Mouse (Mus musculus) forebrain, embryonic 13.5 days (tissue): ENCODE measurements around the gene Acsm4. TPM values are rescaled to one million over a fixed set of nuclear protein-coding genes. Genes with fewer than 3 reads are reported as not detected.
A peak's percentile ranks its signal among the peaks of the same experiment; 100 is the strongest.
"Not testable (repeated sequence)": the region's sequence is repeated elsewhere in the genome, so short reads cannot be mapped to it uniquely, and the experiment has no call there.

Source experiments
- ATAC-seq: fragments of 200-750 bp; cut with Nextera tagmentation; 2 replicates; pipeline ENCODE4 v1.8.0; 2017
- H3K27ac ChIP-seq: fragments of 300-500 bp; sonication (generic); 2 replicates; pipeline ENCODE4 v1.5.1; 2015; ENCODE audit warnings: inconsistent platforms, mild to moderate bottlenecking, moderate library complexity
- H3K27me3 ChIP-seq: fragments of 300-500 bp; sonication (generic); 2 replicates; pipeline ENCODE4 v1.6.1; 2015; ENCODE audit warnings: mild to moderate bottlenecking, inconsistent platforms
- H3K36me3 ChIP-seq: fragments of 300-500 bp; sonication (generic); 2 replicates; pipeline ENCODE4 v1.6.1; 2015; ENCODE audit warnings: mild to moderate bottlenecking, inconsistent platforms; ENCODE audit not compliant: poor library complexity, severe bottlenecking
- H3K4me1 ChIP-seq: fragments of 300-500 bp; sonication (generic); 2 replicates; pipeline ENCODE4 v1.6.1; 2015; ENCODE audit warnings: inconsistent platforms
- H3K4me2 ChIP-seq: fragments of 300-500 bp; sonication (generic); 2 replicates; pipeline ENCODE4 v1.6.1; 2015; ENCODE audit warnings: inconsistent platforms, mild to moderate bottlenecking, moderate library complexity
- H3K4me3 ChIP-seq: fragments of 300-500 bp; sonication (generic); 2 replicates; pipeline ENCODE4 v1.5.1; 2015; ENCODE audit warnings: mild to moderate bottlenecking, inconsistent platforms
- H3K9ac ChIP-seq: fragments of 300-500 bp; sonication (generic); 2 replicates; pipeline ENCODE4 v1.6.1; 2015; ENCODE audit warnings: mild to moderate bottlenecking, inconsistent platforms
- H3K9me3 ChIP-seq: fragments of 300-500 bp; sonication (generic); replicated peaks from 2 replicates; pipeline ENCODE4 v1.6.1; 2016; ENCODE audit warnings: inconsistent platforms
- WGBS: fragments of 180-500 bp; shearing (Covaris S2); methylation state at CpG from one replicate; pipeline ENCODE4 v1.1.7; 2015; 5-methylcytosine and 5-hydroxymethylcytosine counted together
- polyA plus RNA-seq: library from polyadenylated mRNA; unstranded; fragments of >200 nt; fragmentation: Nextera tagmentation; extraction: Ambion mirVana; gene quantifications from 2 replicates; pipeline ENCODE4 v1.2.1, GENCODE M21; 2015

The Acsm4 gene
- polyA plus RNA-seq, 1 experiment from 2014 or later = not detected

- Histone ChIP-seq H3K9ac (no peak overlapping the region), H3K27me3 (peaks cover 4% of the 10 kb centered on the region; the same call in 1 of the 2 replicates), H3K9me3 (no peaks in the 10 kb centered on the region), H3K27ac (no peak overlapping the region), H3K4me1 (no peaks in the 10 kb centered on the region), H3K36me3 (no peaks in the 10 kb centered on the region), H3K4me2 (no peak overlapping the region), H3K4me3 (no peak overlapping the region)
- WGBS = 94% methylated on average over 2 of the region's 2 CpGs
- ATAC-seq = no peak
Measured at GRCm38 (mm10) chr7:119727621-119728020, 37.8 kb downstream of the Acsm4 start.

DNA sequence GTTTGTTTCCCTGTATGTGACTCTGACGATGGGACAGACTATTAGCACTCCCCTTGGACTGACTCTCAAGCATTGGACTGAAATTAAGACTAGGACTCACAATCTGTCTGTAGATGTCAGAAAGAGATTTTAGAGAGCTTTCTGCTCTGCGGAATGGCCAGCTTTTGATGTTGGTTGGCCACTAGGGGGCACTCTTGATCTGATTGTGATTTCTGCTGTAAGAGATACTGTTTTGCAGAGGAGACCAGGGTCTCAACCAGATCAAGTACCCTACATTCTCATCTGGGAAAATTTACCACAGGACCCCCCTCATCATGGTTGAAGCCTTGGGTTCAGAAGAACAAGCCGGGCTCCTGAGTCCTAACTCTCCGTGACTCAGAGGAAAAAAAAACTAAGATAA, 41.4 kb downstream of the Acsm4 start:
- not testable (repeated sequence) for H3K4me1 ChIP-seq, H3K27me3 ChIP-seq, H3K4me2 ChIP-seq, H3K4me3 ChIP-seq, H3K36me3 ChIP-seq, H3K9ac ChIP-seq, ATAC-seq, H3K27ac ChIP-seq, H3K9me3 ChIP-seq
- WGBS = 89% methylated on average over 4 of the region's 4 CpGs

DNA sequence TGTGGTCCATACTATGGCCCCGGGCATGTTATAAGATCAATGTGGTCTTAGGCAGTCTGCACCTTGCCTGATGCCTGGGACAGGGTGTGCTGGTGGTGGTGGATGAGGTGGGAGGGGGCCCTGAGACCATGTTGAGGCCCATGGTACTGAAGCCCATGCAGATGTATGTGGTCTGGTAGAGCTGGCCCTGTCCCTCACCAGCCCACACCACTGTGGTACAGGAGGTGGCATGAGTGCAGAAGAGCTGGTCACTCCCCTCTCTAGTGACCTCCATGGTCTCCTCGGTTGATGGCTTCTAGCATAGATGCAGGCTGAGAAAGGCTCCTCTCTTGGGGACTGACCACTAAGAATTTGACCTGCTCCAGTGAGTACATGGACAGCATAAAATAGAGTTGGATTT, 49.1 kb downstream of the Acsm4 start:
- no peaks in the 10 kb centered on the region for H3K27me3 ChIP-seq
- no peaks in the 10 kb centered on the region for H3K36me3 ChIP-seq
- 89% methylated on average over 2 of the region's 2 CpGs for whole genome bisulfite sequencing
- no peak overlapping the region for H3K4me3 ChIP-seq
- H3K9me3 ChIP-seq = no peaks in the 10 kb centered on the region
- no peak overlapping the region for H3K9ac ChIP-seq
- H3K27ac ChIP-seq = no peak overlapping the region
- no peaks in the 10 kb centered on the region for H3K4me1 ChIP-seq
- ATAC-seq = 0 out of 2 replicates have a peak, but pooled peaks have one; percentile 33
- no peak overlapping the region for H3K4me2 ChIP-seq

- H3K27me3 ChIP-seq, H3K27ac ChIP-seq, H3K4me1 ChIP-seq, H3K36me3 ChIP-seq, H3K9me3 ChIP-seq: not testable (repeated sequence)
- ATAC-seq = peak; percentile 77
- peak overlapping the region; percentile 40 for H3K4me3 ChIP-seq
- H3K4me2 ChIP-seq = peak overlapping the region; percentile 50
- WGBS = 4% methylated on average over 38 of the region's 44 CpGs
- H3K9ac ChIP-seq = peak overlapping the region; percentile 58; the same call in 1 of the 2 replicates
Measured at GRCm38 (mm10) chr7:119739798-119740468, 50.1 kb downstream of the Acsm4 start.

DNA sequence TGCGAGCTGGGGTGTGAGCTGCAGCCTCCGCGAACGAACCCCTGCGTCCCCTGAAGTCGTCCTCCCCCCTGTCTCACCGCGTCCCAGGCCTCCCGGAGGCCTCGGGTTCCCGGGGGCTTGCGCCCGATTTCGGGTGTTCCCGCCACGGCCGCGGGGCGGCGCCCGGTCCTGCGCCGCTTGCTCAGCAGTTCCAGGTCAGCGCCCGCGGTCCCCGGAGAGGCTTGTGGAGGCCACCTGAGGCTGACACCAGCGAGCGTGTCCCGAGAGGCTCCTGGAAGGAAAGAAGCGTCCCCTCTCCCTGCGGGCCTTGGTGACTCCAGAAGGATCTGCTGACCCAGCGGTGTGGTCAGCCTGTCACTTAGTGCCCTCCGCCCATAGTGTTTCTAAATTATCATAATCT, 54.5 kb downstream of the Acsm4 start:
- Histone ChIP-seq H3K27ac (no peak overlapping the region), H3K27me3 (no peaks in the 10 kb centered on the region), H3K9ac (peak overlapping the region; percentile 18; the same call in 1 of the 2 replicates), H3K4me1 (0 out of 2 replicates have a peak, but pooled peaks cover 4% of the 10 kb centered on the region), H3K9me3 (no peaks in the 10 kb centered on the region), H3K36me3 (no peaks in the 10 kb centered on the region), H3K4me3 (0 out of 2 replicates have a peak overlapping the region, but pooled peaks have one; percentile 6), H3K4me2 (peak overlapping the region; percentile 44)
- 5% methylated on average over 33 of the region's 34 CpGs for WGBS
- no peak for ATAC-seq

GRCm38 (mm10) chr7:119745869-119746268, 56.0 kb downstream of the Acsm4 start:
- 76% methylated on average over 1 of the region's 1 CpGs for WGBS
- 0 out of 2 replicates have a peak, but pooled peaks cover 4% of the 10 kb centered on the region for H3K4me1 ChIP-seq
- H3K27ac ChIP-seq = no peak overlapping the region
- H3K9ac ChIP-seq = no peak overlapping the region
- no peaks in the 10 kb centered on the region for H3K9me3 ChIP-seq
- H3K4me3 ChIP-seq = no peak overlapping the region
- no peaks in the 10 kb centered on the region for H3K36me3 ChIP-seq
- no peak for ATAC-seq
- H3K4me2 ChIP-seq = no peak overlapping the region
- H3K27me3 ChIP-seq = no peaks in the 10 kb centered on the region

DNA sequence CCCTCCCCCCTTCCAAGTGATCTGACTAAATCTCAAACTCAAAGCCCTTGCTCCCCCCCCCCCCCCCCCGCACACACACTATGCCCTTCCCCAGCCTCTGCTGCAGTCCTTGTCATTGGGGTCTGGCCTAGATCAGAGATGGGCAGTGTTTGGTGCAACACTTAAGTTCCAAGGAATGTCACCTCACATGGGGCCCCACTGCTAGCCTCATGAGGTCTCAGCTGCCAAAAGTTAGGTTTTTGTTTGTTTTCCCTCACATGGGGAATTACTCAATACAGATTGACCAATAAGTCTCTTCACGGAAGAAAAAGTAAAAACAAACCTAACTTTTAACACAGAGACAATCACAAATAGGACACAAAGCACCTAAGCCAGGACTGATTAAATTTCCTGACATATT, 58.9 kb downstream of the Acsm4 start:
- 0 out of 2 replicates have a peak, but pooled peaks cover 4% of the 10 kb centered on the region for H3K4me1 ChIP-seq
- no peaks in the 10 kb centered on the region for H3K9me3 ChIP-seq
- H3K27me3 ChIP-seq = no peaks in the 10 kb centered on the region
- no peak overlapping the region for H3K27ac ChIP-seq
- WGBS = 79% methylated on average over 1 of the region's 2 CpGs
- no peak overlapping the region for H3K4me3 ChIP-seq
- H3K4me2 ChIP-seq = no peak overlapping the region
- no peaks in the 10 kb centered on the region for H3K36me3 ChIP-seq
- H3K9ac ChIP-seq = no peak overlapping the region
- no peak for ATAC-seq

DNA sequence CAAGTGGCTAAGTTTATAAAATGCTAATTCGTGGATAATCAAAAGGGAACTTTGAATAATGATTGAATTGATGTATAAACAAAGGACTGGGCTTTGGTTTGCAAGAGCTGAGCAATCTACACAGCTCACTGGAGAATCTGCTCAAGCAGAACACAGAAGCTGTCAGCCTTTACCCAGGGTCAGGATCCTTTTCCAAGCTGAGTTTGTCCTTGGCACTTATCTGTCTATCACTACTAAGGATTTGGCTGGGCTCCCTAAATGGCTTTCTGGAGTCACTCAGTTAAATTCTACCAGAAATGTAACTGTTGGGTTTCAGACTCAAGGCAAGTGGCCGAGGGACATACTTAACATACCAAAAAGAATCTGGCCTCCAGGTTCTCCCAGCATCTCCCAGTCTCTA, 60.1 kb downstream of the Acsm4 start:
- no peak for ATAC-seq
- 62% methylated on average over 2 of the region's 2 CpGs for WGBS

GRCm38 (mm10) chr7:119753696-119754095, 63.9 kb downstream of the Acsm4 start:
- Histone ChIP-seq H3K9me3 (no peaks in the 10 kb centered on the region), H3K4me2 (no peak overlapping the region), H3K4me1 (no peaks in the 10 kb centered on the region), H3K4me3 (no peak overlapping the region), H3K27ac (no peak overlapping the region), H3K27me3 (no peaks in the 10 kb centered on the region), H3K9ac (no peak overlapping the region), H3K36me3 (no peaks in the 10 kb centered on the region)
- no peak for ATAC-seq
- 86% methylated on average over 1 of the region's 1 CpGs for WGBS

More for the DNA sequence above, 60.1 kb downstream of the Acsm4 start:
- H3K9me3 ChIP-seq = no peaks in the 10 kb centered on the region
- no peaks in the 10 kb centered on the region for H3K4me1 ChIP-seq
- no peak overlapping the region for H3K9ac ChIP-seq
- no peaks in the 10 kb centered on the region for H3K27me3 ChIP-seq
- no peak overlapping the region for H3K4me3 ChIP-seq
- no peak overlapping the region for H3K27ac ChIP-seq
- H3K36me3 ChIP-seq = no peaks in the 10 kb centered on the region
- no peak overlapping the region for H3K4me2 ChIP-seq

DNA sequence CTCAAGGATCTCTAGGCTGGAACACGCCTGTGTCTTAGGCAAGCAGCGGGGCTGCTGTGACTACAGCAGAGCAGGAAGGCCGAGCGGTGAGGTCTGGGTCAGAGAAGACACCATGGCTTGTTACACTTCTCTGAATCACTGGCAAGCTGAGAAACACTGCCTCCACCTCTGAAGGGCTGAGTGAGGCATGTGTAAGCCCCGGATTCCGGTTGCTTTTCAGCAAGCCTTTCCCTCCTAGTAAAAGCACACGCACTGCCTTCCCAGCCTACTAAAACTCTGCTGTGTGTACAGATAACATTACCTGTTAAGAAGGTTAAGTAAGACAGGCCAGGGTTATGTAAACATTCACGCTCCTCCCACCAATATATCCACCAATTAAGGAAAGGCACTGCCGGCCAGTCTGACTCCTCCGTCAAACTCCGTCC, 70.7 kb downstream of the Acsm4 start, which contains the start of gene Acsm3:
Gene Acsm3, plus strand, starts transcription at position 397 of the 425 bp plus-strand sequence.
- no peaks in the 10 kb centered on the region for H3K27me3 ChIP-seq
- 93% methylated on average over 11 of the region's 11 CpGs for WGBS
- H3K9me3 ChIP-seq = no peaks in the 10 kb centered on the region
- H3K9ac ChIP-seq = no peak within 1 kb of the TSS
- no peak within 1 kb of the TSS for H3K27ac ChIP-seq
- ATAC-seq = no peak
- no peaks in the 10 kb centered on the region for H3K36me3 ChIP-seq
- H3K4me2 ChIP-seq = no peak within 1 kb of the TSS
- no peaks in the 10 kb centered on the region for H3K4me1 ChIP-seq
- H3K4me3 ChIP-seq = no peak within 1 kb of the TSS

DNA sequence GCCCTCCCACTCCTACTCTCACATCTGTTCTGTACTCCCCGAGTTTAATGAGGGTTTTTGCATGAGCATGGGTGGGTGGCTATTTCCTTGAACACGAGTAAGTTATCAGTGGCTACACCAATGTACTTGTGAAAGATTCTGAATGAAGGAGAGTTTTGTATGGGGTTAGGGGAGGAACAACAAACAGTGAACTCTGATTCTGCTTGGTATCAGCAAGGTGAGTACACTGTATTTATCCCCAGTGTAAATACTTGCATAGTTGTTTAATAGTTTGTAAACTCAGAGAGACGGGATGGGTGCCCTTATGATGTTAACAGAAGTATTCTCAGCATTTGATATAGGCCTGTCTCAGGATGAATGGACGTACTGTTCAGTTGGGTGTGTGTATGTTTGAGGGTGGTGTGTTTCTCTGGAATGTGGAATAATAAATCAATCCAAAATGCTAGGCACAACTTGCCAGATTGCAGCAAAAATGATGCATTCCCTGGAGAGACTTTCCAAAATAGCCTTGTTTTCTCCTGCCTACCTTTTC, 72.4 kb downstream of the Acsm4 start:
- Histone ChIP-seq H3K27ac (no peak overlapping the region), H3K27me3 (no peaks in the 10 kb centered on the region), H3K36me3 (no peaks in the 10 kb centered on the region), H3K9ac (no peak overlapping the region), H3K9me3 (no peaks in the 10 kb centered on the region), H3K4me1 (no peaks in the 10 kb centered on the region), H3K4me3 (no peak overlapping the region), H3K4me2 (no peak overlapping the region)
- WGBS = 75% methylated on average over 4 of the region's 4 CpGs
- ATAC-seq = no peak
